Mouse (Mus musculus) liver, embryonic 11.5 days (tissue): Measurements from ENCODE around the gene Gm49776. TPM values are rescaled to one million over a fixed set of nuclear protein-coding genes. Genes with fewer than 3 reads are reported as not detected.

Source experiments
- ATAC-seq: fragments of 200-750 bp; cut with Nextera tagmentation; replicated peaks from 2 replicates; pipeline ENCODE4 v1.8.0; 2017; ENCODE audit warnings: moderate number of reproducible peaks, mild to moderate bottlenecking, moderate TSS enrichment, moderate library complexity; ENCODE audit not compliant: low FRiP score
- DNase-seq: peaks from one replicate; pipeline ENCODE4 v3.0.0-alpha.2; 2017; ENCODE audit warnings: low spot score
- H3K27ac ChIP-seq: fragments of 300-500 bp; sonication (generic); 2 replicates; pipeline ENCODE4 v1.5.1; 2014; ENCODE audit warnings: mild to moderate bottlenecking, low read depth, low read length, control low read depth
- H3K27me3 ChIP-seq: fragments of 300-500 bp; sonication (generic); replicated peaks from 2 replicates; pipeline ENCODE4 v1.6.1; 2014; ENCODE audit warnings: low read length, mixed read lengths; ENCODE audit not compliant: control insufficient read depth, insufficient read depth
- H3K36me3 ChIP-seq: fragments of 300-500 bp; sonication (generic); 2 replicates; pipeline ENCODE4 v1.6.1; 2014; ENCODE audit warnings: mild to moderate bottlenecking, low read length, moderate library complexity, mixed read lengths; ENCODE audit not compliant: control insufficient read depth, insufficient read depth
- H3K4me1 ChIP-seq: fragments of 300-500 bp; sonication (generic); replicated peaks from 2 replicates; pipeline ENCODE4 v1.6.1; 2014; ENCODE audit warnings: low read length, mixed read lengths; ENCODE audit not compliant: control insufficient read depth, insufficient read depth
- H3K4me2 ChIP-seq: fragments of 300-500 bp; sonication (generic); 2 replicates; pipeline ENCODE4 v1.6.1; 2014; ENCODE audit warnings: mild to moderate bottlenecking, control low read depth, moderate library complexity
- H3K4me3 ChIP-seq: fragments of 300-500 bp; sonication (generic); 2 replicates; pipeline ENCODE4 v1.5.1; 2014; ENCODE audit warnings: low read depth, low read length, control low read depth
- H3K9ac ChIP-seq: fragments of 300-500 bp; sonication (generic); 2 replicates; pipeline ENCODE4 v1.6.1; 2014; ENCODE audit warnings: low read depth, low read length, control low read depth
- H3K9me3 ChIP-seq: fragments of 300-500 bp; sonication (generic); 2 replicates; pipeline ENCODE4 v1.6.1; 2016; ENCODE audit warnings: low read length, inconsistent platforms, mixed read lengths; ENCODE audit not compliant: control insufficient read depth
- WGBS: fragments of 180-500 bp; shearing (Covaris S2); extraction: QIAGEN DNeasy Blood & Tissue Kit; methylation state at CpG from one replicate; pipeline ENCODE4 v1.1.7; 2014; 5-methylcytosine and 5-hydroxymethylcytosine counted together
- polyA plus RNA-seq: library from polyadenylated mRNA; unstranded; fragments of >200 nt; fragmentation: Nextera tagmentation; extraction: Ambion mirVana; gene quantifications from 2 replicates; pipeline ENCODE4 v1.2.1, GENCODE M21; 2014

The Gm49776 gene
- polyA plus RNA-seq, 1 experiment from 2014 or later: 1.5 TPM

GRCm38 (mm10) chr16:18220001-18220400 lies 38.1 kb downstream of the Gm49776 start:
- Histone ChIP-seq H3K4me2 (no peak overlapping the region), H3K4me1 (0 out of 2 replicates have a peak, but pooled peaks cover 4% of the 10 kb centered on the region), H3K27ac (no peak overlapping the region), H3K9me3 (no peaks in the 10 kb centered on the region), H3K9ac (no peak overlapping the region), H3K27me3 (no peaks in the 10 kb centered on the region), H3K36me3 (peaks cover 8% of the 10 kb centered on the region; the same call in 1 of the 2 replicates), H3K4me3 (no peak overlapping the region)
- DNase-seq (no peak), ATAC-seq (peak; percentile 61)
- WGBS: 53% methylated on average over 8 of the region's 8 CpGs

- ATAC-seq (no peak), DNase-seq (no peak)
- no peak overlapping the region for H3K4me3 ChIP-seq
- no peaks in the 10 kb centered on the region for H3K27me3 ChIP-seq
- H3K9me3 ChIP-seq: no peaks in the 10 kb centered on the region
- H3K4me2 ChIP-seq: no peak overlapping the region
- 77% methylated on average over 9 of the region's 9 CpGs for WGBS
- H3K27ac ChIP-seq: no peak overlapping the region
- 0 out of 2 replicates have a peak, but pooled peaks cover 4% of the 10 kb centered on the region for H3K4me1 ChIP-seq
- no peak overlapping the region for H3K9ac ChIP-seq
- 0 out of 2 replicates have a peak, but pooled peaks cover 3% of the 10 kb centered on the region for H3K36me3 ChIP-seq
Measured at GRCm38 (mm10) chr16:18218580-18218996, 39.5 kb downstream of the Gm49776 start.

GRCm38 (mm10) chr16:18217579-18217978 lies 40.5 kb downstream of the Gm49776 start, which contains the start of gene Ccdc188:
TSS of gene Ccdc188 (plus strand) at chr16:18217879.
- DNase-seq (no peak), ATAC-seq (no peak)
- 86% methylated on average over 4 of the region's 4 CpGs for WGBS
- Histone ChIP-seq H3K4me2 (no peak within 1 kb of the TSS), H3K4me1 (0 out of 2 replicates have a peak, but pooled peaks cover 4% of the 10 kb centered on the region), H3K36me3 (0 out of 2 replicates have a peak, but pooled peaks cover under 1% of the 10 kb centered on the region), H3K4me3 (no peak within 1 kb of the TSS), H3K27ac (no peak within 1 kb of the TSS), H3K27me3 (no peaks in the 10 kb centered on the region), H3K9ac (no peak within 1 kb of the TSS), H3K9me3 (no peaks in the 10 kb centered on the region)

GRCm38 (mm10) chr16:18214858-18215257 lies 43.3 kb downstream of the Gm49776 start:
- no peak overlapping the region for H3K4me3 ChIP-seq
- H3K27me3 ChIP-seq: no peaks in the 10 kb centered on the region
- no peak overlapping the region for H3K9ac ChIP-seq
- 79% methylated on average over 7 of the region's 7 CpGs for WGBS
- no peak overlapping the region for H3K27ac ChIP-seq
- H3K9me3 ChIP-seq: no peaks in the 10 kb centered on the region
- 0 out of 2 replicates have a peak, but pooled peaks cover 3% of the 10 kb centered on the region for H3K4me1 ChIP-seq
- ATAC-seq: no peak
- DNase-seq: no peak
- H3K4me2 ChIP-seq: no peak overlapping the region
- no peaks in the 10 kb centered on the region for H3K36me3 ChIP-seq

- 62% methylated on average over 6 of the region's 6 CpGs for WGBS
- no peak for ATAC-seq
Measured at GRCm38 (mm10) chr16:18213689-18214088, 44.4 kb downstream of the Gm49776 start.

GRCm38 (mm10) chr16:18211417-18212171 lies 46.5 kb downstream of the Gm49776 start:
- H3K9me3 ChIP-seq: no peaks in the 10 kb centered on the region
- DNase-seq: peak; percentile 77
- no peak overlapping the region for H3K27ac ChIP-seq
- WGBS: 39% methylated on average over 10 of the region's 10 CpGs
- H3K4me1 ChIP-seq: no peaks in the 10 kb centered on the region
- no peak overlapping the region for H3K4me2 ChIP-seq
- H3K27me3 ChIP-seq: no peaks in the 10 kb centered on the region
- H3K4me3 ChIP-seq: no peak overlapping the region
- no peak overlapping the region for H3K9ac ChIP-seq
- peak; percentile 17 for ATAC-seq
- H3K36me3 ChIP-seq: no peaks in the 10 kb centered on the region

More at GRCm38 (mm10) chr16:18213689-18214088, 44.4 kb downstream of the Gm49776 start:
- Histone ChIP-seq H3K9me3 (no peaks in the 10 kb centered on the region), H3K27ac (no peak overlapping the region), H3K27me3 (no peaks in the 10 kb centered on the region), H3K4me1 (no peaks in the 10 kb centered on the region), H3K9ac (no peak overlapping the region), H3K4me2 (no peak overlapping the region), H3K4me3 (no peak overlapping the region), H3K36me3 (no peaks in the 10 kb centered on the region)
- no peak for DNase-seq

- Histone ChIP-seq H3K27me3 (no peaks in the 10 kb centered on the region), H3K9ac (no peak overlapping the region), H3K4me3 (no peak overlapping the region), H3K36me3 (no peaks in the 10 kb centered on the region), H3K9me3 (no peaks in the 10 kb centered on the region), H3K27ac (no peak overlapping the region), H3K4me2 (no peak overlapping the region), H3K4me1 (no peaks in the 10 kb centered on the region)
- DNase-seq: peak; percentile 44
- 18% methylated on average over 8 of the region's 8 CpGs for WGBS
- ATAC-seq: peak; percentile 35; the same call in 1 of the 2 replicates
Measured at GRCm38 (mm10) chr16:18210701-18211416, 47.3 kb downstream of the Gm49776 start.

GRCm38 (mm10) chr16:18203430-18204091 lies 54.6 kb downstream of the Gm49776 start:
- DNase-seq (no peak), ATAC-seq (no peak)
- Histone ChIP-seq H3K4me3 (no peak overlapping the region), H3K9me3 (no peaks in the 10 kb centered on the region), H3K9ac (no peak overlapping the region), H3K36me3 (no peaks in the 10 kb centered on the region), H3K27ac (no peak overlapping the region), H3K27me3 (no peaks in the 10 kb centered on the region), H3K4me2 (no peak overlapping the region), H3K4me1 (no peaks in the 10 kb centered on the region)
- 64% methylated on average over 7 of the region's 7 CpGs for WGBS
